Mouse (Mus musculus): Measurements from ENCODE around the gene Prodh2.

Gene Prodh2

DNA sequence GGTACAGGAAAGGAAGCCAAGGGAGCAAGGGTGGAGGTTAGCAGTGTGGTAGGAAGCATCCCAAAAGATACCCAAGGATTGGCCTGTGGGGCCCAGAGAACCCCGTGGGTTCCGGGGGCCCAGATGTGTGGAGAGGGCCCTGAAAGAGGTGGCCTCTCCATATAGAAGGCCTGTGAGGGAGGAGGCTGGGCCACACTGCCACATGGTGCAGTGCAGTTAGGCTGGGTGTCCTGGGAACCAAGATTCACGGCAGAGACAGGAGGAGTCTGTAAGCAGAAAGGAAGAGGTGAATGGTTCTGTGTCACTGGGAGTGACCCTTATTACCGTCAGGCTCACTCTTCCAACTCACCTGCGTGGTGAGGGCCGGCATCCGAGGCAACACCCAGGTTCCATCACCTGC lies 47.1 kb downstream of the Prodh2 start:
- no peak for DNase-seq (ENCODE audit: extremely low spot score, low read depth, low spot score)

DNA sequence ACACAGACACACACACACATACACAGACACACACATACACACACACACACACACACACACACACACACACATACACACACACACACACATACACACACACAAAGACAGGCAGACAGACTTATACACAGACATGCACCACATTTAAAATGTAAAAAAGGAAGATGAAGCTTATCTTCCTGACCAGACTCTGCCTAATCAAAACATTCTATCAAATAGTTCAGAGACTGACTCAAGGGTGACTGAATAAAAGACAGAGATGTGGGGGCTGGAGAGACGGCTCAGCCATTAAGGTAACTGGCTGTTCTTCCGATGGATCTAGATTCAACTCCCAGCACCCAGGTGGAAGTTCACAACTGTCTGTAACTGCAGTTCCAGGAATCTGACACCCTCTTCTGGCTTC lies 50.9 kb downstream of the Prodh2 start:
- no peak for DNase-seq (ENCODE audit: extremely low spot score, low read depth, low spot score)

DNA sequence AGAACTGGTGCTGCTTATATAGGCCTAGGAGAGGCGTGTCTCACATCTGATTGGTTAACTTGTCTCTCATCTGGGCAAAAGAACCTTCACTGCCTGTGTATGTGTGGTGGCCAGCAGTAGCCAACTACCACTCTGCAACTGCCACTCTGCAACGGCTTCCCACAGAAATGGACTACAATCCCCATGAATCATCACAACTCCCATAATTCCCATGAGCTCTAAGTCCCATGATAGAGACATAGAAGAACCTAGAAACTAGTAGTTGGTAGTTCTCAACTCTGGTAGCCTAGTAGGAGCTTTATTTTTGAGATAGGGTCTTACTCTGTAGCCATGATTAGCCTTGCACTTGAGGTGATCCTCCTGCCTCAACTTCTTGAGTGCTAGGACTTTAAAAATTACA lies 56.5 kb downstream of the Prodh2 start:
- no peak for DNase-seq (ENCODE audit: extremely low spot score, low read depth, low spot score)

DNA sequence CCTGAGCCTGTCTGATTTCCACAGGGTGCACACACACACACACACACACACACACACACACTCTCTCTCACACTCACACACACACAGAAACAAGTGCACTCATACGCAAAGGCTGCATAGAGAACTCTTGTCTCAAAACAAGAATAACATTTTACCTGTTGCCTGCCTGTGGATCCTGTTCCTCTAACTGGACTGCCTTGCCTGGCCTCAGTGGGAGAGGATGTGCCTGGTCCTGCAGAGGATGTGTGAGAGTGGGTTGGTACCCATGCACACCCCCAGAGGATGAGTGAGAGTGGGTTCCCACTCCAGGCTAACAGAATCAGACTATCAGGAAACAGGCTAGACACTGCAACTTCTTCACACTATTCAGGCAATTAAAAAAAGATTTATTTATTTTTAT lies 57.2 kb downstream of the Prodh2 start:
- no peak for DNase-seq (ENCODE audit: extremely low spot score, low read depth, low spot score)

DNA sequence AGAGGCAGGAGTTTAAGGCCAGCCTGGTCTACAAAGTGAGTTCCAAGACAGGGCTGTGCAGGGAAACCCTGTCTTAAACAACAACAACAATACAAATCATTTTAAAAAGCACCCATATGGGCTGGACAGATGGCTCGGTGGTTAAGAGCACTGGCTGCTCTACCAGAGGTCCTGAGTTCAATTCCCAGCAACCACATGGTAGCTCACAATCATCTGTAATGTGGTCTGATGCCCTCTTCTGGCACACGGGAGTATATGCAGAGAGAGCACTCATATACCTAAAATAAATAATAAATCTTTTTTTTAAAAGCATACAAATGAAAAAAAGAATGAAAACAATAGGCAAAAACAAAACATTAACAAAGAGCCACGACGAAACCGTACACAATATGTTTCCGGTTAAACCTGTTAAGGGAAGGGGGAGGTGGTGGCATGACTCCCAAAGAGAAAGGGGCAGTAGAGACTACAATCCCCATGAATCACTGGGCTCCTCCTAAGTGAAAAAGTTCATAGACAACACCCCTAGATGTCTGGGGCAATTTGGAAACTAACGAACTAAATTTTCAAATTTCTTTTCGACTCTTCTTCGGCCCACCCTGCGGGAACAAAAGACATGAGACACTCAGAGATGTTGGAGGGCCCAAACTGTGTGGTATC lies 58.2 kb downstream of the Prodh2 start:
- DNase-seq (ENCODE audit: extremely low spot score, low read depth, low spot score): no peak

DNA sequence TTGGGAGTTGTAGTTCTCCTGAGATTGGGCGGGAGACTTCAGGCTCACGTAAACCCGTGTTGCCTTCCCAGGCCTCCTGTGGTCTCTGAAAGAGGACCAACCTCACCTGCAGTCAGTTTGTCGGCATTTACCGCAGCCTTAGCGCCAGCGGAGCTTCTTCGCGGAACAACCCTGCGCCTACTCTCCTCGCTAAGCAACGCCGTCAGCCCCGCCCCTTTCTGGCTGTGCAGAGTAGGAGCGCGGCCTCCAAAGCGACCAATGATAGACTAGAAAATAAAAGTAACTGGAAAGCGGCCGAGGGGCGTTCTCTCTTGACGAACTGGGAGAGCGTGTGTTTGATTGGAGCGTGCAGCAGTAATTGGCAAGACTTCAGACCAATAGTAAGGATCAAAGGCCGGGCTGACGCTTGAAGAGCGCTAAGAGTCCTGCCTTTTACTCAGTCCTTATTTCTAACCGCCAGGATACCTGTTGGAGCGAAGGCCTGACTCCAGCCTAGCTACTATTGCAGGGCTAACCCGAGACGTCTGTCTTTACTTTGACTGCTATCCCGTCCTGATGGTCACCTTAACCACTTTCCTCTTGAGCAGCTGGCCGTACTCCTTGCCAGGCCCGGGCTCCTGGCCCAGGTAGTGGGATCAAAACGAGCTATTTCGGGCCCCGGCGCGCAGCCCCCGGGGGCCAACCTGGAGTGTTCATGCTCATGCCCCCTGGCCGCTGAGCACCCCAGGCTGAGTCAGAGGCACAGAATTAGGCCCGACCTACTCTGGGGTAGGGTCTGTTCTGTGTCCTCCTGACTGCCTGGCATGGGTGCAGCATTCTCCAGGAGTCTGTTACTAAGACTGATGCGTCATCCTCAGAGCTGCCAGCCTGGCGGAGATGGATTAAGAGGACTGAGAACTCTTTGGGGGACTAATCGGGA lies 58.9 kb downstream of the Prodh2 start, which contains the start of the genes Hspb6 and Proser3:
Gene Hspb6 (plus strand): TSS at position 77 of the 919 bp plus-strand sequence.
Gene Proser3 (minus strand): TSS at position 198 of the 919 bp plus-strand sequence.
- DNase-seq (ENCODE audit: extremely low spot score, low read depth, low spot score): peak; percentile 94

DNA sequence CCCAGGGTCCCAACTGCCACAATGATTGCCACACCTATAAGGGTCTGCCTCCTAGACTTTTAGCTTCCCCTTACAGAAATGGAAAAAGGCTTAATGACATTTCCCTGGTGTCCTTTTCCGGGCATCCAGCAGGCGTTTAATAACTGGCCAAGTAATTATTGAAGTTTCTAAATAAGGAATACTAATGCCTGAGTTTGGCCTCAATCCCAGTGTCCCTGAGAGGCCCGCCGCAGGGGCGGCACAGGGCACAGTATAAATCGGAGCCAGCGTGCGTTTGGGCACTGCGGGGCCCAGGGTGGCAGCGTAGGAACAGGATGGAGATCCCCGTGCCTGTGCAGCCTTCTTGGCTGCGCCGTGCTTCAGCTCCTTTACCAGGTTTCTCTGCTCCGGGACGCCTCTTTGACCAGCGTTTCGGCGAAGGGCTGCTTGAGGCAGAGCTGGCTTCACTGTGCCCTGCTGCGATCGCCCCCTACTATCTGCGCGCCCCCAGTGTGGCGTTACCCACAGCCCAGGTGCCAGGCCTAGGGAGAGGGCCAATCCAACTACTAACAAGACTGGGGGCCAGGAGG lies 59.7 kb downstream of the Prodh2 start:
- DNase-seq (ENCODE audit: extremely low spot score, low read depth, low spot score): no peak

DNA sequence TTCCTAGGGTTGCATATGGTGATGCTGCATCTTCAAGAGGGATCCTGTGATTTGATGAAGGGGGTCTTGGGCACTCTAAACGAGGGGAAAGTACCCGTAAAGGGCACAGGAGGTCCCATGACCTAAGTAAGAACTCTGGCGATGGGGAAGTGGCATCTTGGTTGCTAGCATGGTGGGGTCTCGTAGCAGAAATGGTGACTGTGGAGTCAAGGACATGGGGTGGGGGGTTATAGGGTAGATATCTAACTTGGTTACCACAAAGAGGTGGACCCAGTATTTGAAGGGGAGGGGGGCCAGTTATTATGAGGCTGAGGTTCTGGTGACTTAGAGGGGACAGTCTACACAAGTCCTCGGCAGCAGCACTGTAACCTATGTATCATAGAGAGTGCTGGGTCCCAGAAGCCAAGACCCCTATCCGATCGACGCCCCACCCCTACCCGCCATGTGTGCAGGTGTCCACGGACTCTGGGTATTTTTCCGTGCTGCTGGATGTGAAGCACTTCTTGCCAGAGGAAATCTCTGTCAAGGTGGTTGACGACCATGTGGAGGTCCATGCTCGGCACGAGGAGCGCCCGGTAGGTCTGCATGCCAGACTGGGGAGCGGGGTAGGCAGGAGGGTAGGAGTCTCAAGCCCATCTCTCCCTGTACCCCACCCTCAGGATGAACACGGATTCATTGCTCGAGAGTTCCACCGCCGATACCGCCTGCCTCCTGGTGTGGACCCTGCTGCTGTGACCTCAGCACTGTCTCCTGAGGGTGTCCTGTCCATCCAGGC lies 60.6 kb downstream of the Prodh2 start:
- DNase-seq (ENCODE audit: extremely low spot score, low read depth, low spot score): no peak

DNA sequence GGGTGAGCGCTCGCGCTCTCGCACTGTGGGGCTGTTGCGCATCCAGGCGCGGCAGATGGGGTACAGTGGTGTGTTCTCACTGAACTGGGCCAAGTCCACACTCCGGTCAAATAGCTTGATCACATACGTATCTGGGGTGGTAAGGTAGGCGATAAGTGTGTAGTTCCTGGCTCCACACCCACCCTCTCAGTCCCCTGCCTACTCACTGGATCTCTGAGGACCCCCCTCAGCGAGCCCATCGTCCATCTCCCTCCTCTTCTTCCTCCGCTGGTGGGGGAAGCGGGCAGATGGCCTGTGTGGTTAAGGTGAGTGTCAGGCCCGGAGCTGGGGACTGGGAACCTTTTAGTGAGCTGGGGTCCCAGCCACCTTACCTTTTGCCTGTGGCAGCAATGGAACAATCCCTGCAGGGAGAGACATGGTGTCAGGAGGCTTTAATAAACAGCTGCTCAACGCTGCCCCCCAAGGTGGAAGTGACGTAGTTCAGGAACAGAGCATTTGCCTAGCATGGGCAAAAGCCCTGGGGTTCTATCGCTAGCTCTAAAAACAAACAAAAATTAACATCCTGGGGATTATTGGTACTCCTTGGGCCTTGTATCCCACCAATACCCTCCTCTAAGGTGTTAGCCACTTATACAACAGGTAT lies 63.6 kb downstream of the Prodh2 start:
- DNase-seq (ENCODE audit: extremely low spot score, low read depth, low spot score): no peak

DNA sequence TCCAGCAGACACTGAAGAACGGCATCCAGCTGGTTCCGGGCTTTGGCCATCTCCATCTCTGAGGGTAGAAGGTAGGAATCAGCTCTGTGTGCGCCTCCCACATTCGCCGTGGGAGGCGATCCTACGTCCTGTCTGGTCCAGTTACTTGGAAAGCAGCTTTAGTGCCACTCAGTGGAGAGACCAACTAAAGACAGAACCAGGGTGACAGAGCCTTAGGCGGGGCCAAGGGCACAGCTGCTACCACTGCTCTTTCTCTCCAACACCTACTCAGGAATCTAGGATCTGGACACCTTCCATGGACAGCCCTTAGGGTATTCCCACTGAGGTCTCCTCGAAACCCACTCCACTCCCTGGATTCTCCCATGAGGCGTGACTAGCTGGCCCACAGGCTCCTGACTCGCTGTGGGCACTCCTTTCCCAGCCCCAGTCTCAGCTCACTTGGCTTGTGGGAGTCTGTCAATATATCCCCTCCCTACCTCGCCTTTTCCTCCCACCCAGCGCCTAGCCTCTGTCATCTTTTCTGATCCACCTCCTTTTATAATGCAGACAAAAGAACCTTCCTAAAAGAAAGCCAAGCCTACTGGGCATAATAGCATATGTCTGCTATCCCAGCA lies 64.6 kb downstream of the Prodh2 start:
- no peak for DNase-seq (ENCODE audit: extremely low spot score, low read depth, low spot score)

DNA sequence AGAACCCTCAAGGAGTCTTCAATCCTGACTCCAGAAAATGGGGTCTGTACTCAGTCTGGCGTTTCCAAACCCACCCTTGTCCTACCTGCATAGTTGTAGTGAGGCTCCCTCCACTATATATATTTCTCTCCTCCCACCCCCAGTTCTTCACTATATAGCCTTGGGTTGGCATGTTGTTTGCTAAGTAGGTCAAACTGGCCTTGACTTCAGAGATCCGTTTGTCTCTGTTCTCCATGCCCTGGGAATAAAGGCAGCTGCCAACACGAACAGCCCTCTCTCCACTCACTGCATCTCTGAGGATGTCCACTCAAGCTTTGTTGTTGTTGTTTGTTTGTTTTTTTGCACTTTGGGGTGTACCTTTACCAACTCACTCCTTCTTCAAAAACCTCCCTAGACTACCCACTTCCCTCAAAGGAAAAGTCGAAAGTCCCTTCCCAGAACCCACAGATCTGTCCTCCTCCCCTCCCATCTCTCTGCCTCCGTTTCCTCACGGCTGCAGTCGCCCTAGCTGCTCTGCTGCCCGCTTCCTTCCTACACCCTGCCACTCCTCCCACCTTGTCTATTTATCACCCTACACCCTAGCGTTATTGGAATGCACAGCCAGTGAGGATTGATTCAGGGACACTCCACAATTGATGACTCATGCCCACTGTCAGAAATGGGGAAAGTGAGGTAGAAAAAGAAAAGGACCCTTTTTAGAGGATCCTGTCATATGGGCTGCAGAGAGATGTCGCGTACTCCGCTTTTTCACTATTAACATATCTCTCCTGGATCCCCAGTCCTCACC lies 65.4 kb downstream of the Prodh2 start:
- DNase-seq (ENCODE audit: extremely low spot score, low read depth, low spot score): no peak

DNA sequence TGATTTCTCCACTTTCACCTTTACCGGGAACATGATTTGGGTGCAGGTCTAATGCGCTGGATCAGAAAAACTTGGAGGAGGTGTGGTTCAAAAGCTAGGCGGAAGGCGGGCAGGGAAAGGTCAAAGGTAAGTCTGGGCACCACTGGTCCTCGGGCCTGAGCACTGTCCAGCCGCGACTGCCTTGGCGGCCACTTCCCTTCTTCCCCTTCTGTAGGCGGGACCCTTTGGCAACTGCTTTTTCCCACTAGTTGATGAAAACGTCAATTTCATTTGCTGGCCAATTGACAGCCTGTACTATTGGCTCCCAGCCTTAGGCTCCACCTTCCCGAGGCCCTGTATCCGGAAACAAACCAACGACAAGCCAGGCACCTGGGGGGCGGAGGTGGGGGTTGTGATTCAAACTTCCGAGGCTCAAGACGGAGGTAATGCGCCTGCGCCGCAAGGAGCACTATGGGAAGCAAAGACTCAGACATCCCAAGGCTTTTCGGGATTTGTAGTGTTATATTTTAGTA lies 66.1 kb downstream of the Prodh2 start, which contains the start of gene Lin37:
Gene Lin37 (minus strand): TSS at position 396 of the 512 bp plus-strand sequence.
- DNase-seq (ENCODE audit: extremely low spot score, low read depth, low spot score): peak; percentile 86

DNA sequence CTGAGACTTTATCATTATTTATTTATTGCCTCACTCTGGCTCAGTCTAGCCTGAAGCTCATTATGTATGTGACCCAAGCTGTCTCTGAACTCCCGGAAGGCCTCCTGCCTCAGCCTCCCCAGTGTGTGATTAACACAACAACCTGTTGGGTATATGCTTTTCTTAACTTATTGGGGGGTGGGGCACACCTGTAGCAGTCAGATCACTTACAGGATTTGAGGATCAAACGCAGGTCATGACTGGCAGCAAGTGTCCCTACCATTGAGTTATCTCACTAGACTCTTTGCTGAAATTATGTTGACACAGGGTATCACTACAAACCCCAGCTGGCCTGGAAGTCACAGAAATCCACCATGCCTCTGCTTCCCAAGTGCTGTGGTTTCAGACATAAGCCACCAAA lies 66.9 kb downstream of the Prodh2 start:
- no peak for DNase-seq (ENCODE audit: extremely low spot score, low read depth, low spot score)

DNA sequence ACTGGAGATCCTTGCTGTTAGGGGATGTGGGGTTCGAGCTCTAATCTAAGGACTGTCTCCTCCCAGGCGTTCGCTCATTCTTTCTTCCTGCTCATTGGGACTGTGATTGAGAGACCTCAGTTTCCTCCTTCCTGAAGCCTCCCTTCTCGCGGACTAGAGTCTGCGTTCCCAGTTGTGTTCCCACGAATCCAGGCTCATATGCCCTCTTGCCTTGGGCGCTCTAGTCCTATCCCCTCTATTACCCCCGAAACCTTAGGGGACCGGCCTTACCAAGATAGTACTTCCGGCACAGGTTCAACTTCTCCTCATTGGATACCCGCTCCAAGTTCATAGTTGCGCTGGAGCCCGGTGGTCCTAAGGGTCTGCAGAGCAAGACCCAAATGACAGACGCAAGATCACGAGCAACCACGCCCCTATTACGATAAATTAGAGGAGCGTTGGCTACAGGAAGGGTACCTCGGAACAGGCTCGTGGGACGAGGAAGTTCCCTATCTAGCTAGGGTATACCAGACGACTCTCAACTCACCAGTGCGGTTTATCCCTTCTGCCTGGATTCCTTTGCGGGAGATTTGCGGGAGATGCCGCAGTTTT lies 69.2 kb downstream of the Prodh2 start:
- DNase-seq (ENCODE audit: extremely low spot score, low read depth, low spot score): no peak
